Mouse (Mus musculus): ENCODE measurements at regions not wholly inside any gene's neighbourhood (a gene's known extent, or its start where the extent isn't known, plus 50 kb on each side); places are given as distances from the start of the nearest gene placed in this dataset.

DNA sequence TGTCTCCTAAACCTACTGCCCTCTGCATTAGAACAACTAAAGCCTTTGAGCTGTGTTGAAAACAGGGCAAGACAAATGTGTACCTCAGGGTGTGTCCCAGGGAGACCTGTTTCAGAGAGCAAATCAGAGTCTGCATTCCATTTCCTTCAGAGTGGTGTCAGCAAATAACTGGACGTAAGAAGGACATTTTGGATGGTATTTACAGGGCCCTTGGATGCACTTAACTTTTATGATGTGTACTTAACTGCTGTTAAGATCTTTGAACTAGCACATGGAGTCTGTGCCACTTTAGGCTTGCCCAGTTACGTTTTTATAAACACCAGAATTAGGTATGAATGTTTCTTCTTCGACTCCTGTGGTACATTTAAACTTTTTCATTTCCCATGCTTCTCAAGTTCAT lies 123.0 kb upstream of the Mmadhc start:
- TF ChIP-seq MAFK (IDR thresholded peaks at IDR 0.05; ENCODE audit: insufficient read depth, low read depth, low read length) = no peak
- TF ChIP-seq CHD2 (IDR thresholded peaks at IDR 0.05; ENCODE audit: low read depth, low read length) = no peak
